Mouse (Mus musculus) heart, embryonic 16.5 days (tissue): ENCODE measurements around the gene Pfkfb3. TPM values are rescaled to one million over a fixed set of nuclear protein-coding genes. Genes with fewer than 3 reads are reported as not detected.

ENCODE experiments used
- ATAC-seq: fragments of 200-750 bp; cut with Nextera tagmentation; replicated peaks from 2 replicates; pipeline ENCODE4 v1.8.0; 2017; ENCODE audit warnings: moderate number of reproducible peaks; ENCODE audit not compliant: insufficient read depth, low FRiP score; ENCODE audit errors: extremely low read depth
- H3K27ac ChIP-seq: fragments of 300-500 bp; sonication (generic); 2 replicates; pipeline ENCODE4 v1.5.1; 2014; ENCODE audit warnings: mild to moderate bottlenecking, low read length, control low read depth, moderate library complexity
- H3K27me3 ChIP-seq: fragments of 300-500 bp; sonication (generic); 2 replicates; pipeline ENCODE4 v1.6.1; 2014; ENCODE audit warnings: low read length, mixed read lengths; ENCODE audit not compliant: control insufficient read depth, insufficient read depth
- H3K36me3 ChIP-seq: fragments of 300-500 bp; sonication (generic); 2 replicates; pipeline ENCODE4 v1.6.1; 2014; ENCODE audit not compliant: control insufficient read depth, insufficient read depth
- H3K4me1 ChIP-seq: fragments of 300-500 bp; sonication (generic); 2 replicates; pipeline ENCODE4 v1.6.1; 2014; ENCODE audit warnings: low read length, mixed read lengths; ENCODE audit not compliant: control insufficient read depth, insufficient read depth
- H3K4me2 ChIP-seq: fragments of 300-500 bp; sonication (generic); 2 replicates; pipeline ENCODE4 v1.6.1; 2014; ENCODE audit warnings: low read depth, mild to moderate bottlenecking, control low read depth, low read length
- H3K4me3 ChIP-seq: fragments of 300-500 bp; sonication (generic); 2 replicates; pipeline ENCODE4 v1.5.1; 2014; ENCODE audit warnings: mild to moderate bottlenecking, control low read depth, low read length
- H3K9ac ChIP-seq: fragments of 300-500 bp; sonication (generic); 2 replicates; pipeline ENCODE4 v1.6.1; 2014; ENCODE audit warnings: low read length, control low read depth
- H3K9me3 ChIP-seq: fragments of 300-500 bp; sonication (generic); replicated peaks from 2 replicates; pipeline ENCODE4 v1.6.1; 2016; ENCODE audit warnings: low read length; ENCODE audit not compliant: control insufficient read depth
- WGBS: fragments of 180-500 bp; shearing (Covaris S2); extraction: QIAGEN DNeasy Blood & Tissue Kit; methylation state at CpG from one replicate; pipeline ENCODE4 v1.1.7; 2014; 5-methylcytosine and 5-hydroxymethylcytosine counted together
- polyA plus RNA-seq: library from polyadenylated mRNA; unstranded; fragments of >200 nt; fragmentation: Nextera tagmentation; extraction: Ambion mirVana; gene quantifications from 2 replicates; pipeline ENCODE4 v1.2.1, GENCODE M21; 2015

Pfkfb3 gene
- polyA plus RNA-seq, 1 experiment from 2014 or later, result 9.5 TPM

- no peak overlapping the region for H3K27ac ChIP-seq
- H3K27me3 ChIP-seq, result no peaks in the 10 kb centered on the region
- no peaks in the 10 kb centered on the region for H3K4me1 ChIP-seq
- H3K4me2 ChIP-seq, result no peak overlapping the region
- no peak overlapping the region for H3K4me3 ChIP-seq
- WGBS, result 78% methylated on average over 3 of the region's 3 CpGs
- no peaks in the 10 kb centered on the region for H3K36me3 ChIP-seq
- ATAC-seq, result no peak
- H3K9me3 ChIP-seq, result no peaks in the 10 kb centered on the region
- H3K9ac ChIP-seq, result no peak overlapping the region
Observed at GRCm38 (mm10) chr2:11445722-11446121, 108.2 kb downstream of the Pfkfb3 start.

GRCm38 (mm10) chr2:11441864-11442263 is 112.0 kb downstream of the Pfkfb3 start:
- WGBS, result 50% methylated on average over 4 of the region's 4 CpGs
- Histone ChIP-seq H3K9me3 (no peaks in the 10 kb centered on the region), H3K27ac (no peak overlapping the region), H3K36me3 (no peaks in the 10 kb centered on the region), H3K4me1 (no peaks in the 10 kb centered on the region), H3K4me3 (no peak overlapping the region), H3K27me3 (no peaks in the 10 kb centered on the region), H3K4me2 (no peak overlapping the region), H3K9ac (no peak overlapping the region)
- no peak for ATAC-seq

- H3K9ac ChIP-seq, result no peak overlapping the region
- H3K36me3 ChIP-seq, result no peaks in the 10 kb centered on the region
- no peaks in the 10 kb centered on the region for H3K27me3 ChIP-seq
- H3K4me2 ChIP-seq, result no peak overlapping the region
- ATAC-seq, result no peak
- no peak overlapping the region for H3K27ac ChIP-seq
- H3K4me3 ChIP-seq, result no peak overlapping the region
- 0 out of 2 replicates have a peak, but pooled peaks cover 2% of the 10 kb centered on the region for H3K9me3 ChIP-seq
- 74% methylated on average over 12 of the region's 12 CpGs for WGBS
- H3K4me1 ChIP-seq, result no peaks in the 10 kb centered on the region
Observed at GRCm38 (mm10) chr2:11438231-11438954, 115.5 kb downstream of the Pfkfb3 start.

- Histone ChIP-seq H3K9ac (no peak overlapping the region), H3K4me2 (no peak overlapping the region), H3K4me3 (no peak overlapping the region), H3K27me3 (no peaks in the 10 kb centered on the region), H3K4me1 (no peaks in the 10 kb centered on the region), H3K36me3 (no peaks in the 10 kb centered on the region), H3K27ac (no peak overlapping the region), H3K9me3 (0 out of 2 replicates have a peak, but pooled peaks cover 2% of the 10 kb centered on the region)
- ATAC-seq, result no peak
- 92% methylated on average over 11 of the region's 11 CpGs for WGBS
Observed at GRCm38 (mm10) chr2:11436353-11436752, 117.5 kb downstream of the Pfkfb3 start.

- Histone ChIP-seq H3K4me2 (no peak overlapping the region), H3K9ac (no peak overlapping the region), H3K27ac (no peak overlapping the region), H3K27me3 (no peaks in the 10 kb centered on the region), H3K4me1 (peaks cover 7% of the 10 kb centered on the region; the same call in 1 of the 2 replicates), H3K36me3 (no peaks in the 10 kb centered on the region), H3K9me3 (0 out of 2 replicates have a peak, but pooled peaks cover 2% of the 10 kb centered on the region), H3K4me3 (no peak overlapping the region)
- no peak for ATAC-seq
- WGBS, result 83% methylated on average over 5 of the region's 5 CpGs
Observed at GRCm38 (mm10) chr2:11433353-11433752, 120.5 kb downstream of the Pfkfb3 start.

- H3K36me3 ChIP-seq, result no peaks in the 10 kb centered on the region
- H3K4me1 ChIP-seq, result peaks cover 15% of the 10 kb centered on the region
- H3K27me3 ChIP-seq, result no peaks in the 10 kb centered on the region
- no peak overlapping the region for H3K9ac ChIP-seq
- H3K4me3 ChIP-seq, result no peak overlapping the region
- H3K27ac ChIP-seq, result peak overlapping the region; percentile 38
- no peaks in the 10 kb centered on the region for H3K9me3 ChIP-seq
- H3K4me2 ChIP-seq, result no peak overlapping the region
- ATAC-seq, result peak; percentile 89
- 15% methylated on average over 3 of the region's 3 CpGs for WGBS
Observed at GRCm38 (mm10) chr2:11429538-11429937, 124.3 kb downstream of the Pfkfb3 start.

GRCm38 (mm10) chr2:11428621-11429020 is 125.3 kb downstream of the Pfkfb3 start:
- Histone ChIP-seq H3K4me1 (peaks cover 15% of the 10 kb centered on the region), H3K27me3 (no peaks in the 10 kb centered on the region), H3K4me3 (no peak overlapping the region), H3K9me3 (no peaks in the 10 kb centered on the region), H3K27ac (peak overlapping the region; percentile 2; the same call in 1 of the 2 replicates), H3K9ac (no peak overlapping the region), H3K4me2 (no peak overlapping the region), H3K36me3 (no peaks in the 10 kb centered on the region)
- no peak for ATAC-seq
- 77% methylated on average over 4 of the region's 4 CpGs for WGBS

- Histone ChIP-seq H3K4me2 (no peak overlapping the region), H3K4me3 (no peak overlapping the region), H3K4me1 (peaks cover 15% of the 10 kb centered on the region), H3K9ac (no peak overlapping the region), H3K27ac (no peak overlapping the region), H3K27me3 (no peaks in the 10 kb centered on the region), H3K36me3 (no peaks in the 10 kb centered on the region), H3K9me3 (no peaks in the 10 kb centered on the region)
- no peak for ATAC-seq
- 89% methylated on average over 6 of the region's 6 CpGs for WGBS
Observed at GRCm38 (mm10) chr2:11427596-11427995, 126.3 kb downstream of the Pfkfb3 start.

GRCm38 (mm10) chr2:11426379-11426778 is 127.5 kb downstream of the Pfkfb3 start:
- Histone ChIP-seq H3K27ac (peak overlapping the region; percentile 33), H3K9ac (no peak overlapping the region), H3K4me1 (peaks cover 15% of the 10 kb centered on the region), H3K9me3 (no peaks in the 10 kb centered on the region), H3K27me3 (no peaks in the 10 kb centered on the region), H3K36me3 (no peaks in the 10 kb centered on the region), H3K4me2 (no peak overlapping the region), H3K4me3 (no peak overlapping the region)
- ATAC-seq, result no peak
- 42% methylated on average over 3 of the region's 3 CpGs for WGBS
